Mouse (Mus musculus) adrenal gland, adult 2 months (tissue): ENCODE data around the gene Fbn1. TPM values are rescaled to one million over a fixed set of nuclear protein-coding genes. Genes with fewer than 3 reads are reported as not detected.
A peak's percentile ranks its signal among the peaks of the same experiment; 100 is the strongest.

Source experiments
- DNase-seq: peaks from one replicate; pipeline ENCODE4 v3.0.0; 2021
- polyA plus RNA-seq: library from polyadenylated mRNA; depleted of rRNA; stranded (reverse); fragments of >200 nt; gene quantifications from 2 replicates; pipeline ENCODE4 v1.2.3, GENCODE M21; 2012
- total RNA-seq, 2 experiments: library from RNA; stranded (reverse); gene quantifications; 2 replicates each; pipeline ENCODE4 v1.2.3; 2021

Gene Fbn1
- total and polyA plus RNA-seq, 3 experiments, result 5.0 to 26.0 (median 18.5) TPM

- no peak for DNase-seq
Measured at GRCm38 (mm10) chr2:125456059-125456789, 51.6 kb downstream of the Fbn1 start.

- peak; percentile 78 for DNase-seq
Measured at GRCm38 (mm10) chr2:125454781-125455180, 53.0 kb downstream of the Fbn1 start.

DNA sequence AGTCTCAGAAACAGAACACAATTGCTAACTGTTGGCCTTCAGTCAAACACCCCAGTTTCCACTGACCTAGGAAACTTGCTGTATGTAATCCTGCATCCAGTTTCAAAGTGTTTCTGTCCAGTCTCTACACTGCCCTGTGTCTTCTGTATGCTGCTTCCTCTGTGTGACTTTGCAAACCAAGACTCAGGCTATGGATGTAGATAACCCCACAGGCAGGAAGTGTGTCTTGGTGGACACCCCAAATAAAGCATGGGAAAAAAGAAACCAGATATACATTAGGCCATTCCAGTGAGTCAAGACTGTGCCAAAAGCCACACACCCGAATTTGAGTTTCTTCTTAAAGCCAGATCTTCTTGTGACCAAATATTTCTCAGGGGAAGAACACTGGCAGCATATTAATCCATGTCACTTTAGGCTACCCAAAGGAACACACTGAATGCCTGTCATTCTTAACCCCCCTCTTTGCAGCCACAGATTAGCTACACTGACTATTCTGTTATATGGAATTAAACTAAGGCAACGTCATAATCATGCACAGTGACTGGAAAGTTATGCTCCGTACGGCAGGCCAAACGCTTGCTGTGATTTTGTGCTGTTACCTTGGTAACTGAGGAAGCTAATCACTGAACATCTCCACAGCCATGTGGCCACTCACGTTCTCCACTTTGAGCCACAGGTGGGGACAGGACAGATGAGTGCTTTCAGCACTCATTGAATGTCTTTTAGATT lies 55.3 kb downstream of the Fbn1 start:
- no peak for DNase-seq

DNA sequence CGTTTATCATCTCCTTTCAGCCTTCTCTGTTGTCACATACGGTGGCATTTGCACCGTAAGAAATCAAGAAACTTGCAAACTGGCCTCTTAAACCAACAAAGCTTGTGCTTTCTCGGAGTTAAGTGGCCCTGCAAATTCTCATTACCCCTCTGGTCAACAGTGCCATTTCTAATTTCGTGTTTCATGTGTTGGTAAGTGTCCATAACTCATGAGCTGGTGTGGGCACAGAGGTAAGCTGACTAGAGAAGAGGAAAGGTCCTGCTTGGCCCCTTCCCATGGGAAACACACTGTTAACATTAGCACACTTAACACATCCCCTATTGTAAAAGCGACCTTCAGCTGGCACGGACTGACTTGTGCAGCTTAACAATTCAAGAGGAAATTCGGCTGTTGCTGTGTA lies 58.4 kb downstream of the Fbn1 start:
- DNase-seq, result no peak

- no peak for DNase-seq
Measured at GRCm38 (mm10) chr2:125448881-125449280, 58.9 kb downstream of the Fbn1 start.

DNA sequence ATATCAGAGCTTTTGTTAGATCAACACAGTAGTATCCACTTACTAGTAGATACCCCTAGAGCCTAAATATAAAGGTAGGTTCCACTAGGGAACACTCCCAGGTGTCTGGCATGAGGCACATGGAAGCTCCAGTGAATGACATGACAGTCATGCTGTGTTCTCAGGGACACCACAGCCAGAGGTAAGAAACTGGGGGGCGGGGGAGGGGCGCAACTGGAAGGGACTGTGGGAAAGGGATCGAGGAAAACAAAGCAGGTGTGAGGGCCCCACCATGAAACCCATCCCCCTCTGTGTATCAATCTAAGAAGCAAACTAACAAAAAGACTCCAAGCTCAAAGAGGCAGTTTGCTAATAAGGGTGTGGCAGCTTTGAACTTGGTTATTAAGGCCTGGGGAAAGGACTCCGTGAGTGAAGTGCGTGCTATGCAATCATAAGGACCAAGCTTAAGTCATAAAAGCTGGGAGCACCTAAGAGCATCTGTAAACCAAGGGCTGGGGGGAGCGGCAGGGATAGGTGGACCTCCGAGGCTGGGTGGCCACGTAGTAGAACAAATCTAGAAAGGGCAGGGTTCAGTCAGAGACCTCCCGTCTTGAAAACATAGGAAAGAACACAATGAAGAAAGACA lies 60.4 kb downstream of the Fbn1 start:
- DNase-seq, result no peak

GRCm38 (mm10) chr2:125438381-125438780 lies 69.4 kb downstream of the Fbn1 start:
- peak; percentile 16 for DNase-seq

DNA sequence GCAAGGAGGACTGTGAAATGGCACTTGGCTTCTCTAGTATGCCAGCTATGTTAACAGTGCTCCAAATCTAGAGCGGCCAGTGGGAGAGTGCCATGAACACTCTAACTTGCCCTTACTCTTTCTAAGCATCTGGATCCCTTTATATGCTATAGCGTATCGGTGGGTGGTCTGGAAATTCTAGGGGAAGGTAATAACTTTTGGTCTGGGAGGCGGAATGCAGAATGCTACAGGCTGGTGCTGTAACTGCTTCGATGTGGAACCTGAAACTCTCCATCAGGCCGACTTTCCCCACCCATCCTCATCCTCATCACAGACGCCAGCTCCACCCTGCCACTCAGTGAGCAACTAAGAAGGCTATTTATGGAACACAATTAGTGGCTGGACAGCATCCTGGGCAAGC lies 71.6 kb downstream of the Fbn1 start:
- DNase-seq, result no peak

GRCm38 (mm10) chr2:125433524-125433923 lies 74.3 kb downstream of the Fbn1 start:
- DNase-seq, result no peak

GRCm38 (mm10) chr2:125431491-125431890 lies 76.3 kb downstream of the Fbn1 start:
- DNase-seq, result no peak

DNA sequence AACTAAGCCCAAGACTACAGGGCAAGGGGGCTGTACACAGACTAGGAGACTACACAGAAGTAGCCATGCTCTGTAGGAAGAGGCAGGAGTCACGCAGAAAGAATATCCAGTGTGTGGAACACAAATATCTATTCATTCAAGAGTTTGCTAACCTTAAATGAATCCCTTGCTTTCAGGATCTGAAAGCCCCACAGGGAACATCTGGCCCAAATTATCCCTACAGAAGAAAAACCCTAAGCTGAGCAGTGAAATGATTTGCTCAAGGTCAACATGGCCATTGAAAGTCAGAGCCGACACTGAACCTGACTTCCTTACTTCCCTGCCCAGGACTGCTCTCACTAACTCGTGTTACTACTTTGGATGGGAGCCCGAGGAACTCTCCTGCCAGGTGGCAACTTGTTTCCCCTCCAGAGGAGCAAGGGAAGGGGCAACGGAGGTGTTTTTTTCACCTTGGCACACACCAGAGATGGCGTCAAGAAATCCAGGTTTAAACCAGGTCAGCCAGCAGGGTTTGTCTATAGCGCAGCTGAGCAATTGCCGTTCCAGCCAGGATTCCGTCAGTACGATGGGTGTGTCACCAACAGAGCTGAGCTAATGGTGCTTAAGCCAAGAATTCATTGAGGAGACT lies 78.9 kb downstream of the Fbn1 start:
- no peak for DNase-seq

GRCm38 (mm10) chr2:125420604-125421003 lies 87.2 kb downstream of the Fbn1 start:
- DNase-seq, result no peak

GRCm38 (mm10) chr2:125419681-125420080 lies 88.1 kb downstream of the Fbn1 start:
- DNase-seq, result peak; percentile 19

DNA sequence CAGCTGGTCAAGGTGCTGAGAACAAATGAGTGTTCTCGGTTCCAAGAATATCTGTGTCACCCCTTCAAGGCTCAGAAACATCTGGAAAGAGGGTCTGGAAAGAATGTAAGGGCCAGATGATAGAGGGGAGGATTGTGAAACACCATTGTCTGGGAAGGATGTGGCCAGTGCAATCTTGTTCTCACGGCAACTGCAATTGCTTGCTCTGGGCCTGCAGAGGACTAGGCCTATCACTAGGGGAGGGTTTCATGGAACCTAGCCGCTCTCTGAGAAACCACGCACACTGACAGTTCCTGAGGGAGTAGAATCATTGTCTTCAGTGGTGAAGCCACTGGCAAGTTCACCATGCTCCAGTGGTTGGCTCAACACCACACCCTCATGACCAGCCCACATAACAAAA lies 89.2 kb downstream of the Fbn1 start:
- DNase-seq, result no peak

DNA sequence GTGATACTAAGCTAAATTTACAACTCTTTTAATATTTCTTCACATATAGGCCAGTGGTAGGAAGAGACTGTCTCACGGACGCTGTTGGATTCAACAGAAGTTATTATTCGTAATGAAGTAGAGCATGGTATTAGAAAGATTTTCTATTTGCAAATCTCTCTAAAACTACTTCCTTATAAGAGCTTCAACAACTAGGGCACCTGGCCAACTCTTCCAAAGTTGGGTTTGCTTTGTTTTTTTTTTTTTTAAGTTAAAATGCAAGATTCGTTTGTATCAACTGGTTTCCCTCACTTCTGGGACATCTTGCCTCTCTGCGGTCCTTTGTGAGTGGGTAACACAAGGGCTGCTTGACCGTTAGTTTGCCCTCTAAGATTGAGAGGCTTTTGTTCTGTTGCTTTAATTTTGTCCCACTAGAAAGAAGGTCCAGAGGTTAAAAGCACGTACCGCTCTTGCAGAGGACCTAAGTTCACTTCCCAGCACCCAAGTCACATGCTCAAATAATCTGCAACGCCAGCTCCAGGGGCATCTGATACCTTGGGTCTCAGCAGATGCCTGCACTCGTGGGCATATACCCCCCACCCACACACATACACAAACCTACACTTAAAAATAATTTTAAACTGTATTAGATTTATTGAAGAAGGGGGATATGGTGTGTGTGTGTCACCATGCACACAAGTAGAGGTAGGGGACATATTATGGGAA lies 91.1 kb downstream of the Fbn1 start:
- DNase-seq, result no peak

DNA sequence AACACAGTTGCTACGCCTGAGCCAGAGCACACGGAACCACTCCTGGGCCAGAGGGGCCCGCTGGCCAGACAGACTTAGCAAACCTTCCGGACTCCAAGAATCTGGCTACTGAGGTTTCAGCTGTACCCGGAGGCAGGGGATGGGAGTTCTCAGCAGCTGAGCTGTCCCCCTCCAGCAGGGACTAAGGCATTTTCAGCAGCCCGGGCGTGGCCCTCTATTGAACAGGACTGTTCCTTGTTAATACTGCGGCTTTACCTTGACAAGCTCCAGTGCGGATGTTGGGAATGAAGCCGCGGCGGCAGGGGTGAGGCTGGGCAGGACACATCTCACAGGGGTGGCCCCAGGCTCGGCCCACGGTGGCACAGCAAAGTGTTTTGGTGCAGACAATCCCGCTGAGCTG lies 95.4 kb downstream of the Fbn1 start:
- DNase-seq, result no peak

- no peak for DNase-seq
Measured at GRCm38 (mm10) chr2:125411777-125412176, 96.0 kb downstream of the Fbn1 start.

GRCm38 (mm10) chr2:125404509-125405105 lies 103.2 kb downstream of the Fbn1 start:
- DNase-seq, result no peak

GRCm38 (mm10) chr2:125402276-125402675 lies 105.5 kb downstream of the Fbn1 start:
- DNase-seq, result no peak

- DNase-seq, result no peak
Measured at GRCm38 (mm10) chr2:125400121-125400520, 107.7 kb downstream of the Fbn1 start.

GRCm38 (mm10) chr2:125397796-125398195 lies 110.0 kb downstream of the Fbn1 start:
- DNase-seq, result no peak
